In genomic region chr14:57407039-57407987, GRCm38 (mm10) we compare ENCODE assay signal across 7 mouse cellular contexts. TPM values are rescaled to one million over a fixed set of nuclear protein-coding genes. Genes with fewer than 3 reads are reported as not detected.
A peak's percentile ranks its signal among the peaks of the same experiment; 100 is the strongest.
DNase-seq lines count a peak whose midpoint lies in the region; ATAC-seq and TF ChIP-seq lines count a peak whose summit lies in the region.

No protein-coding gene starts in this region.

- no peaks in the 10 kb centered on the region for H3K27me3 ChIP-seq in embryonic facial prominence, embryonic 14.5 days (replicated peaks; ENCODE audit: control insufficient read depth, insufficient read depth, low read length)
- no peaks in the 10 kb centered on the region for H3K27me3 ChIP-seq in stomach, postnatal 0 days (ENCODE audit: control insufficient read depth, insufficient read depth, low read length)

- DNase-seq in CD4-positive helper T cell, adult 2 months (ENCODE audit: low read depth, low spot score): peak; percentile 40
- peak; percentile 27 for DNase-seq in Muller cell, postnatal 12 days (ENCODE audit: inconsistent ontology term)
- peak; percentile 82 for DNase-seq in embryonic facial prominence, embryonic 14.5 days (ENCODE audit: low spot score)
- peak; percentile 29 to 43 for DNase-seq in heart, postnatal 36 days
- DNase-seq in kidney, postnatal 4 days: peak; percentile 78 to 84
- peak; percentile 80 for DNase-seq in mesoderm, embryonic 11.5 days (ENCODE audit: low read depth, low spot score)
- DNase-seq in stomach, postnatal 0 days (ENCODE audit: low spot score): peak; percentile 54

- no peak overlapping the region for H3K9ac ChIP-seq in embryonic facial prominence, embryonic 14.5 days (ENCODE audit: low read depth, low read length)
- H3K9ac ChIP-seq in stomach, postnatal 0 days (ENCODE audit: low read length): no peak overlapping the region

- H3K27ac ChIP-seq in embryonic facial prominence, embryonic 14.5 days (replicated peaks; ENCODE audit: low read depth, low read length): no peak overlapping the region
- no peak overlapping the region for H3K27ac ChIP-seq in stomach, postnatal 0 days (replicated peaks)

- intact Hi-C loops in heart, postnatal 36 days (cut with DNase I): loop anchor here (10.0 kb wide), 1 partner anchor 443 kb away; no protein-coding TSS in a partner anchor

- H3K9me3 ChIP-seq in embryonic facial prominence, embryonic 14.5 days (ENCODE audit: control insufficient read depth, low read length): 0 out of 2 replicates have a peak, but pooled peaks cover 5% of the 10 kb centered on the region
- no peaks in the 10 kb centered on the region for H3K9me3 ChIP-seq in stomach, postnatal 0 days (ENCODE audit: control insufficient read depth, low read length)

- H3K4me2 ChIP-seq in embryonic facial prominence, embryonic 14.5 days (ENCODE audit: low read depth, low read length): peak overlapping the region; percentile 21; the same call in 1 of the 2 replicates
- H3K4me2 ChIP-seq in stomach, postnatal 0 days (replicated peaks; ENCODE audit: low read depth): peak overlapping the region; percentile 6; the same call in 1 of the 2 replicates

- WGBS in embryonic facial prominence, embryonic 14.5 days: 3% methylated on average over 12 of the region's 12 CpGs
- WGBS in stomach, postnatal 0 days: 4% methylated on average over 12 of the region's 12 CpGs

- ATAC-seq in embryonic facial prominence, embryonic 14.5 days (ENCODE audit: low read depth): peak; percentile 77; the same call in 1 of the 2 replicates
- peak; percentile 83 for ATAC-seq in stomach, postnatal 0 days (ENCODE audit: low FRiP score, low TSS enrichment)

- no peaks in the 10 kb centered on the region for H3K36me3 ChIP-seq in embryonic facial prominence, embryonic 14.5 days (ENCODE audit: control insufficient read depth, insufficient read depth, low read length)
- no peaks in the 10 kb centered on the region for H3K36me3 ChIP-seq in stomach, postnatal 0 days (ENCODE audit: control insufficient read depth, insufficient read depth, low read length)

- TF ChIP-seq EP300 in stomach, postnatal 0 days (optimal IDR thresholded peaks at IDR 0.05): no peak

- TF ChIP-seq CTCF in stomach, postnatal 0 days (IDR thresholded peaks at IDR 0.05; ENCODE audit: low read depth): peak; percentile 66

- 0 out of 2 replicates have a peak, but pooled peaks cover 6% of the 10 kb centered on the region for H3K4me1 ChIP-seq in embryonic facial prominence, embryonic 14.5 days (ENCODE audit: control insufficient read depth, insufficient read depth, low read length)
- H3K4me1 ChIP-seq in stomach, postnatal 0 days (replicated peaks; ENCODE audit: control insufficient read depth, insufficient read depth): no peaks in the 10 kb centered on the region

- no peak overlapping the region for H3K4me3 ChIP-seq in embryonic facial prominence, embryonic 14.5 days (ENCODE audit: low read depth, low read length)
- no peak overlapping the region for H3K4me3 ChIP-seq in stomach, postnatal 0 days (ENCODE audit: low read depth, low read length)

RNA-seq across cellular contexts. Expression of gene Cryl1, which starts 9.0 kb away (rescaled TPM):
- polyA plus RNA-seq in embryonic facial prominence, embryonic 14.5 days (2014; fragmentation: Nextera tagmentation; extraction: Ambion mirVana): 32.0 and 37.0 TPM in 2 replicates
- 1 to 10 TPM; 5.2 to 6.3 TPM for total RNA-seq in heart, postnatal 36 days (2021)
- 49.8 and 51.3 TPM in 2 replicates for polyA plus RNA-seq in stomach, postnatal 0 days (2015; fragmentation: Nextera tagmentation; extraction: Ambion mirVana)

RNA-seq across cellular contexts. Expression of gene Ift88, which starts 16.5 kb away (rescaled TPM):
- 16.4 and 17.4 TPM in 2 replicates for polyA plus RNA-seq in embryonic facial prominence, embryonic 14.5 days (2014; fragmentation: Nextera tagmentation; extraction: Ambion mirVana)
- 1 to 10 TPM; 5.7 to 7.2 TPM for total RNA-seq in heart, postnatal 36 days (2021)
- polyA plus RNA-seq in stomach, postnatal 0 days (2015; fragmentation: Nextera tagmentation; extraction: Ambion mirVana): 4.9 and 5.5 TPM in 2 replicates

Comparison
In these comparisons a context has a peak if more than half of its experiments do, and no peak if none do; other contexts are left out.
1. DNase-seq: peak in every context shown above with its lines; median percentile 82 in embryonic facial prominence, embryonic 14.5 days; 81 in kidney, postnatal 4 days; 80 in mesoderm, embryonic 11.5 days; 54 in stomach, postnatal 0 days; 40 in CD4-positive helper T cell, adult 2 months; 36 in heart, postnatal 36 days; 27 in Muller cell, postnatal 12 days.